Mouse (Mus musculus): Measurements from ENCODE around the gene Tmem200b. TPM values are rescaled to one million over a fixed set of nuclear protein-coding genes. Genes with fewer than 3 reads are reported as not detected.

Tmem200b gene
- total RNA-seq, 2 experiments from 2014 or later = 1.1 to 2.6 TPM

- no peak for DNase-seq
Measured at GRCm38 (mm10) chr4:131911521-131911920, 10.1 kb upstream of the Tmem200b start.

- no peak for DNase-seq
Measured at GRCm38 (mm10) chr4:131913526-131913925, 8.0 kb upstream of the Tmem200b start.

DNA sequence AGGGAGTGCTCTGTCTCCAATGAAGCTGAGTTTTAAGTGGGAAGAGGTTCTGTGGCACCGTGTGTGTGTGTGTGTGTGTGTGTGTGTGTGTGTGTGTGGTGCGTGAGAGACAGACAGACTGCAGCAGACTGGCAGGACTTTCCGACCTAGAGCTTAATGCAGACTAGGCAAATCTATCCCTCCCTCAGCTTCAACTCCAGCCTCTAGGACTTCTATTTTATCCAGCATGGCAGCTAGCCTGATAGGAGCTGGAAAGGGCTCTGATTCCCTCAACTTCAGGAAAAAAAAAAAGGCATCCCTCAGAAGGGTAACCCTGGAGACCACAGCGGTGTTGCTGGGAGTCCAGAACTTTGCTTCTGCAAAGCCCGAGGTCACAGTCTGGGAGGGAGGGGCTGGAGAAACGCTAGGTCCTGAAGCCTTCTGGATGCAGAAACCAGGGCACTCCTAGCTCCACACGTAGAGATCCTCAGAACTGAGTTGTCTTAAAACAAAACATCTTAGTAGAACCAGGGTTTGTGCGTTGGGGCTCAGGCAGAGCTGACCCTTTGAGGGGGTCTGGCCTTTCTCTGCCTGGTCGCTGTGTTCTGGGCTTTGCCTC is 7.4 kb upstream of the Tmem200b start:
- no peak for DNase-seq

DNA sequence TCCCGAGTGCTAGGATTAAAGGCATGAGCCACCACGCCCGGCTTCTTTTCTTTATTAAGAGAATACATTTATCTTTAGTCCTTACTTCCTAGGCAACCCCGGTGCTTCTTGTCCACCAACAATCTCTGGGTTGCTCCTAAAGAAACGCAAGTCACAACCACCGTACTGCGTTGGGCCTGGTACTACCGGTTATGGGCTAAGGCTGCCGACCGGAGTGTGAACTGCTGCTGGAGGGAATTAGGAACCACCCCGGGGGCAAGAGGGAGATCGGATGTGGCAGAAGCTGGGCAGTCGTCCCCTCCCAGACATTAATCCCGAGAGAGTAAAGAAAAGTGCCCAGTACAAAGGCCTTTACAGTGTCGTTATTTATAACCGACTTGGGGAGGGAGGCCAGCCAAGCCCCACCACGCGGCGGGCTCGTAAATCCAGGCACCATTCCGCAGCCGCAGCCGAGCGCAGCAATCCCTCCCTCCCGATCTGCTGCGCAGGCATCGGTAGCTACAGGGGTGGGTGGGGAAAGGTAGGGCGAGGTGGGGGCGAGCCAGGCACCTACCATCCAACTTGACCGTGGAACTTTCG is 6.6 kb upstream of the Tmem200b start:
- DNase-seq = no peak

DNA sequence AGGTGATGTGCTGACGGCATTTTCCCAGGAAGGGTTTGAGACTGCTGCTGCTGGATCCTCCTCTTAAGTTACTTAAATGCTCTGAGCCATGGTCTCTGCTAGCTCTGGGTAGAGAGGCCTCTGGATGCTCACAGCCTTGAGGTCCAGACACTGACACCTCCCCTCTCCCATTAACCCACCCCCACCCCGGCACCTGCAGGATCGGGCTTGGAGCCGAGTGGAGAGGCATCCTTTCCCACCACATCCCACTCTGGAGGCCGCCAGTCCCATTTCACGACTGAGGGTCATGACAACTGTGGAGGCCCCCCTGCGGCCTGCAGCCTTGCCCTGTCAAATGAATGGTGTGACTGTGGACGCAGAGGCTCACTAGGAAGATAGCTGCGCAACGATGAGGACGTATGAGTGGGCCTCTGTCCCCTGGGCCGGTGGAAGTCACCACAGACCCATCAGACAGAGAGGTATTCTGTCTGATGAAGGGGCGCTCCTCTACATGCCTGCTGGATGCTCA is 5.7 kb upstream of the Tmem200b start:
- no peak for DNase-seq

DNA sequence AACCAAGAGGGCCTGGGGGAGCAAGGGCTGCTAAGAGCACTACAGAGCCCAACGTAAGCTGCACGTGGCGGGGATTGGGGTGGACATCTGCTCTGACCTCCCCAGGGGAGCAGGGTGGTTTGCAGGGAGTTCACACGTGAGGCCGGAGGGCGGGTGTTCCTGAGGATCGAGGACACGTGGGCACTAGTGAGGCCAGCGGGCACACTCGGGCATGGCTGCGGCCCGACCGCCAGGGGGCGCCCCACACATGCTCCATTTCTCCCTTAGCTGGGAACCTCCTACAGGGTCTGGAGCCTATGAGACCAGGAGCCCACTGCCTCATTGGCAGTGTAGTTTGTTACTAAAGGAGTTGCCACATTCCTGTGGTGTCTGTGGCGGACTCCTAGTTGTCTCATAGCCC is 5.1 kb upstream of the Tmem200b start:
- peak; percentile 58 to 64 for DNase-seq

DNA sequence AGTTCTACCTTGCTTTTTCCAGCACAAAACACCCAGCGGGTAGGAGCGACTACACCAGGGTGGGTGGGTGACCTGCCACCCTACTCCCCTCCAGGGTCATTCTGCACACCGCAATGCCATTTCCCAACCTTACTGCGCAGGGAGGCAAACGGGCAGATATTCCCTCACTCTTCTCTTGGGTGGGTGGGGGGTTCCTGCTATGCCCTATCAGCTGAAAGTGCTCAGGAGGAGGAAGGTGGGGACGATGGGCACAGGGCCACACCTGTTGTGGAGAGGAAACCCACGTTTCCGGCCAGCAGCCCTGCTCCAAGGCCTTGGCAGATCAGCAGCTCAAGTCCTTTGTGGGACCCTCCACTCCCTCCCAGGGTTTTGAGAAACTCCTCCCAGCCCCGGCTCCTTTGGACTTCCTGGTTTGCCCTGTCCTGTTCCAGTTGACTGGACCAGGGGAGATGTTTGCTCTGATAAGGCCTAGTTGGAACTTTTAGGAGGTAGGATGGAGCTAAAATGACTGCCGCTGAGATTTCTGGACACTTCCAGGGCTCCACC is 4.5 kb upstream of the Tmem200b start:
- DNase-seq = no peak

DNA sequence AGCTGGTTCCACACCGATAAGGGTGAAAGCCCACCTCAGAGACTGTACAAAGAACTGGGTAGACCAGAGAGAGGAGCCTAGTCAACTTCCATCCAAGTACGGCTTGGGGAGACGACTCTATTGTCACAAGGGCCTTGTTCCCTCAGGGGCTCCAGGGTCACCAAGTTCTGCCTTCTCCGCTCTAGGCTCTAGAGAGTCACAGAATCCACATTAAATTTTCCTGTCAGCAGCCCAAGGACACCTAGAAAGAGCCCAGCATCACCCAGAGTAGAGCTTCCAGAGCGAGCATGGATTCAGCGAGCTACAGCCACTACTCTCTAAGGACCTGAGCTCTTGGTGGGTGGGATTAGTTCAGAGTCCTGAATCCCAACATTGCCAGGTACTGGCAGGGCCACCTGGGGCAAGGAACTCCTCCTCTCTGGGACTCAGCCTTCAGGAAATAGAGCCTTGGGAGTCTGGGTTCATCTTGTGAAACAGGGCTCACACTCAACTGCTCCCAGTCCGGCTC is 3.5 kb upstream of the Tmem200b start:
- DNase-seq = no peak

GRCm38 (mm10) chr4:131918711-131919500 is 2.7 kb upstream of the Tmem200b start:
- DNase-seq = no peak

DNA sequence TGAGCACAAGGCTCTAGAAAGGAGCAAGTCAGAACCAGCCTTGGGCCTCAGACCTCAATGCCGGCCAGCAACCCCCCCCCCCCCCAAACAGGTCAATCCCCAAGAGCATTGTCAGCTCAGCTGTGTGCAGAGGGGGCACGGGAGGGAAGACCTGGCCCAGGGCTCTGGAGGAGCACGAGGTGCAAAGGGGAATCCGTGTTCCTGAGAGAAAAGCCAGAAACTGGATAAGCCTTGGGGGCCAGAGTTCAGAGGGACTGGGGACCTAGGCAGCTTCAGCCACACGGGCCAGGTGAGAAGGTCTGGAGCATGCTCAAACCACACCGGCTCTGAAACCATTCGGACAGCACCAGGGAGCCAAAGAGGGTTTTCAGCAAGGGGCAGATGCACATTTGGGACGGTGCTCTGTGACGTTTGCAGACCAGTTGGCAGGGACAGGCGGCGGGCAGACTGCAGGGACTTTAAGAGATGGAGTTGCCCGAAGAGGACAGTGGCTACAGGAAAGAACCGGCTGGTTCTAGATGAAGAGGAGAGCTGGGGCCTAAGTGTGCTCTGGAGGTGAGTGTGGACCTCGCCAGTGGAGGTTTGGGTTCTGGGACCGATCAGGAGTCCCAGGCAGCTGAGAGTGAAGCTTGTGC is 1.9 kb upstream of the Tmem200b start:
- DNase-seq = no peak

DNA sequence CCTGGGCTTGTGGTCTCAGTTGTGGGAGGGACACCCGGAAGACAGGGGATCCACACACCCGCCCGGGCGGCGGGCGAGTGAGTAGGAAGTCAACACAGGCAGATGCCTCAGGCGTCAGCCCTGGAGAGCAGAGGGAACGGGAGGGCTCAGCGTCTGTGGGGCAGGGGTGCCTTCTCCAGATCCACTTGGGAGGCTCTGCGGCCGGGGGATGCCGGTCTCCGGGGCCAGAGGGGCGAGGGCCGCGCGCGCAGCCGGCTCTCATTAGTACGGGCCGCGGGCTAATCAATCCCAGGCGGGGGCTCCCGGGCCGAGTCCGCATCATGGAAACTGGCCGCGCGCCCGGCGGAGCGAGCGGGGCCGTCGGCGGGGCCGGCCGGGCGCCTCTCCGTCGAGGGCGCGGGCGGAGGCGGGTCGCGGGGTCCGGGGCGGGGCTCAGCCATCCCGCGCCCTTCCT is 1.4 kb upstream of the Tmem200b start:
- DNase-seq = no peak

DNA sequence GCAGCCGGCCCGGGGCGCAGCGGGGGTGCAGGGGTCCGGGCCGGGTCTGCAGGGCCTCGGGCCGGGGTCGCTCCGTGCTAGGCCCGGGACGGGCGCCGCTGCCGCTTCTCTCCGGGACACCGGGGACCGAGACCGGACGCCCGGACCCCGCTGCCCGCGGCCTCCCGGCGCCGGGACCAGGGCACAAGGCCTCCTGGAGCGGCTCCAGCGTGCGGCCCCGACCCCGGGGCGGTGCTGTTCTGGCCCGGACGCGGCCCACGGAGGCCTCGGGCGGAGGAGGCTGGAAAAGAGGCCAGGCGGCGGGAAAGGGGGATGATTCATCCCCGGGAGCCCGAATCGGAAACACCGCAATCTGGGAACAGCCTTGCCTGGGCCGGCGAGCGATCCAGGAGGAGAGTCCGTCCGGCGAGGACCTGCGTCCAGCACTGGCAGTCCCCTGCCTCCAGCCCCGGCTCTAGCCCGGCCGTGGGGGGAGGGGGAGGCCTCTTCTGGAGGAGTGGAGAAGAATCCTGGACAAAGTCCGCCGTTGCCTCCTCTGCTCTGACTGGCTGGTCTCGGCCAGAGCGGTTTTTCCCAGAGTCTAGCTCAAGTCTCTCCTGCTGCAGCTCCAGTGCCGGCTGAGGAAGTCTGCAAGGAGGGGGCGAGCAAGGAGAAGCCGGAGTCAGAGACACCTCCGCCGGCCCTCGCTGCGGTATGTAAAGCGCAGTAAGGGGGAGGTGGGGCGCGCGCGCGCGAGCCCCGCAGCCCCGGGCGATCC is 798 bp upstream of the Tmem200b start:
- no peak for DNase-seq

DNA sequence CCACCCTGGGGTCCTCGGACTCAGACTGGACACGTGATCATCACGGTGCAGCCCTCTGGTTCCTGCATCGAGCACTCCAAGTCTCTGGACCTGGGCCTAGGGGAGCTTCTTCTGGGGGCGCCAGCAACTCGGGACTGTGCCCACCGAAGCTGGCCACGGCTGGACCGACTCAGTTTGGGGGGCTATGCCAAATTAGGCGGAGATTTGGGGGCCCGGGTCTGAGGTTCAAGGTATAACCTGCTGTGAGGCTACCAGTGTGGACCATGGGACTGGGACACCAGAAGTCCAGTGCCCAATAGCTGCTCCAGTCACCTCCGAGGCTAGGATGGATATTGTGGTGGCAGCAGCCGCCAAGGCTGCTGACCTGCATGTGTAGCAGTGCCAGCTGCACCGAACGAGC is 833 bp downstream of the Tmem200b start:
- DNase-seq = no peak

DNA sequence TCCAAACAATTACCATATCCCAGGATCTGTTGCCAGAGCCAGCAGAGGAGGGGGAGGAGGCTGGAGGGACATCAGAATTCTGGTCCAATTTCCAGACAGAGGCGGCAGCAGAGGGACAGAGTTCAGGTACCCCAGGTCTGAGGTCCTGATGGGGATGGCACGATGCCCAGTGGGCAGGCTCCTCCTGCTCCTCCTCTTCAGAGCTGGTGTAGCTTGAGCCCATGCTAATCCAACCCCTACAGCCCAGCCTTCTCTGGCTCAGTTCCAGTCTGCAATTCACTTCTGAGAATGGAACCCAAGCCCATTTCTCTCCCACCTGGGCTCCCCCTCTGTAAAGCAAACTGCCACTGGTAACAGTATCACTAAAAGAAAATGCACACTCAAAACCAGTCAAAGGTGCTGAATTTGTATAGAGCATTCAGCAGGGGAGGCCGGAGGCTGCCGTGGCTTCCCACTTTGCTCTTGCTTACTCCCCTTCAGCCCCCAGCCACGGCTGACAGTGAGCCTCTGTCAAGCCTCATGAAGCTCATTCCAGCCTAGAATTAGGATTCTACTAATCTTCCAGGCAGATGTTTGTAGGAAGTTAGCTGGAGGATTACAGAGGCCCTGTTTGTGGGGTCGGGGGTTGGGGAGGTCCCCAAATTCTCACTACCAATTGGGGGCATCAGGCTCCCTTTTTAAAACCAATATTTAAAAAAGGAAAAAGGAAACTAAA is 2.7 kb downstream of the Tmem200b start:
- DNase-seq = no peak

GRCm38 (mm10) chr4:131929146-131929545 is 7.6 kb downstream of the Tmem200b start:
- no peak for DNase-seq

GRCm38 (mm10) chr4:131939459-131939858 is 17.9 kb downstream of the Tmem200b start:
- DNase-seq = no peak

DNA sequence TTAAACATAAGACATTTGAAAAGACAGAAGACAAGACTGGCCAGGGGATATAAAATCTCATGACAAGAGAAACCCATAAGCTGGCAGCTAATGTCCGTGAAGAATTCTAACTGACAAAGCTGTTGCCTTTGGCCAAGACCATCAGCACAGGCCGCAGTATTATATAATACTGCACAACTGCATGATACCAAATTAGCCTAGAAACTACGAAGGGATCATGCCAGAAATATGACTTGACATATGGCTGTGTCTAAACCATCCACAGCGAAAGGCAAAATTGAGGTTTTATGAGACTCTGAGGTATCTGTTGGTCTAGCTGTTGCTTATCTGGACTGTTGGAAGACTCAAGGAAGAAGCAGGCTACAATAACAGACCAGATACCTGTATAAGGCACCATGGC is 19.3 kb downstream of the Tmem200b start:
- DNase-seq = no peak

- no peak for DNase-seq
Measured at GRCm38 (mm10) chr4:131947848-131948247, 26.3 kb downstream of the Tmem200b start.

GRCm38 (mm10) chr4:131949903-131950302 is 28.3 kb downstream of the Tmem200b start:
- DNase-seq = no peak

GRCm38 (mm10) chr4:131950657-131951056 is 29.1 kb downstream of the Tmem200b start:
- no peak for DNase-seq

DNA sequence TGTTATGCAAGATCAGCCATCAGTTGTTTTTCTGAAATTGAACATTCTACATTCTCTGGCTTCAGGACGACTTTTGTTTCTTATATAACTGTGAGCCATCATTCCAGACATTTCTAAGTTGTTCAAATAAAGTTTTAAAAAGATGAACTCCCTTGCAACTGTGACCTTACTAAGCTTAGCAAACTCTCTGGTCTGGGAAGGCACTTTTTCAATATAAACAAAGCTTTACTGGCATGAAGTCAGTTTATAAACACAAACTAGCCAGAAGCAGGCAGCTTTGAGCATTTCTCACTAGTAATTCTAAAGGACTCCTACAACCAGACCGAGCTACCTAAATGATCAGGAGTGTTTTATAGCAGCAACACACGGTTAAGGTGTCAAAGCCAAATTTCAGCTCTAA is 35.6 kb downstream of the Tmem200b start:
- DNase-seq = no peak

Data from layer of hippocampus, postnatal 36 days (tissue).